Mouse (Mus musculus): Measurements from ENCODE around the gene Cd24a. TPM values are rescaled to one million over a fixed set of nuclear protein-coding genes. Genes with fewer than 3 reads are reported as not detected.

Cd24a gene
- polyA plus RNA-seq, 1 experiment: 348 TPM

DNA sequence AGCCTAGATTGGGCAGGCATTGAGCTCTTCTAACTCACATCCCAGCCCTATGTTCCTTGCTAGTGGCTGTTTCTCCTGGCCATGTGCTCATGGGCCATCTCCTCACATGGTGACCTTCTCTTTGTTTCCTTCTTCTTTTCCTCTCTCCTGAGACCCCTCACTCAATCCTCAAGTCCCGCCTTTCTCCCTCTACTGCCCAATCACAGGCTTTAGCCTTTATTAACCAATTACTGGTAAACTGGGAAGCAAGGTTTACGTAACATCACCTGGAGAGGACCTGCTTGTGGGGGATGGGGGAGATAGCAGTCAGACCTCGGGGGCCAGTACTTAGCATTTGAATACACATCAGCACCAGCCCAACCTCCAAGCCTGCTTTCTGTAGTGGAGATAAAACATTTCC lies 26.7 kb upstream of the Cd24a start:
- TF ChIP-seq TAL1 (IDR thresholded peaks at IDR 0.05; ENCODE audit: low read length) (no peak), GATA1 (IDR thresholded peaks at IDR 0.05; ENCODE audit: low read length) (no peak)

DNA sequence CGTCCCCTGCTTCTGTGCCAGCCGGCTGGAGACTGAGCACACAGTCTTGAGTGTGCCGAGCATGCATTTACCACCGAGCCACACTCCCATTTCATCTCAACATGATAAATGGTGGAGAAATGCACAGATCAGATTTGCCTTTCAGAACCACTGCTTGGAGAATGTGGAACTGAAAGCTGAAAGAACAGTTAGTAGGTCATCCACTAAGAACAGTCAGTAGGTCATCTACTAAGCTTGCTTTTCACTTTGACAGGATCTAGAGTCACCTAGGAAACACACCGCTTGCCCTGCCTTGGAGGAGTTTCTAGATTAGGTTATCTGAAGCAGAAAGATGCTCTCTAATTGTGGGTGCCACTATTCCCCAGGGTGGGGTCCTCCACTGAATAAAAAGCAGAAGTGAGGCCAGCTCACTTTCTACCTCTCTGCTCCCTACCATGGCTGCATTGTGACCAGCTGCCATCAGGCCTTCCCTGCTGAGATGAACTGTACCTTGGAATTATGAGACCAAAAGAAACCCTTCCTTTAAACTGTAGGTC lies 20.4 kb upstream of the Cd24a start:
- no peak for TF ChIP-seq GATA1 (IDR thresholded peaks at IDR 0.05; ENCODE audit: low read length)
- no peak for TF ChIP-seq TAL1 (IDR thresholded peaks at IDR 0.05; ENCODE audit: low read length)
- peaks cover 7% of the 10 kb centered on the region for H3K4me1 ChIP-seq (ENCODE audit: control insufficient read depth)
- H3K36me3 ChIP-seq (ENCODE audit: control insufficient read depth): no peaks in the 10 kb centered on the region
- peaks cover 5% of the 10 kb centered on the region for H3K9me3 ChIP-seq (ENCODE audit: control insufficient read depth, low read length)
- peaks cover 8% of the 10 kb centered on the region for H3K27me3 ChIP-seq (ENCODE audit: control insufficient read depth)
- no peak overlapping the region for H3K4me3 ChIP-seq (replicated peaks)

More for the DNA sequence above, 26.7 kb upstream of the Cd24a start:
- Histone ChIP-seq H3K9me3 (ENCODE audit: control insufficient read depth, low read length) (peaks cover 5% of the 10 kb centered on the region), H3K4me3 (replicated peaks) (no peak overlapping the region), H3K27me3 (ENCODE audit: control insufficient read depth) (no peaks in the 10 kb centered on the region), H3K36me3 (ENCODE audit: control insufficient read depth) (no peaks in the 10 kb centered on the region), H3K4me1 (ENCODE audit: control insufficient read depth) (no peaks in the 10 kb centered on the region)

DNA sequence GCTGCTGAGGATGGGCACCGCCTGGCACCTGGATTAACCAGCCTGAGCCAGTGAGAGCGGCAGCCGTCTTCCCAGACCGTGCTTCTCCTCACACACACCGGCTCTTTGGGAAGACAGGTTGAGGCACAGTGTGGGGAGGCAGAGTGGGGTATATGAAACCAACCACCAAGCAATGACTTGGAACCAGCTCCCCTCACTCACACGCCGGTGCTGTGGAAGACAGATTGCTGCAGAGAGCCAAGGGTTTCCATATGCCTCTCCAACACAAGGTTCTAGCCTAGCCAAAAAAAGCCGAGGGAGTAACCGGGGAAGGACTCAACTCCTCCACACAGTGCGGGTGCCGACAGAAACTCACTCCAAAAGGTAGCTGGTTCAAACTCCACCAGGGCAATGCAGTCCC lies 18.8 kb upstream of the Cd24a start:
- H3K9me3 ChIP-seq (ENCODE audit: control insufficient read depth, low read length): no peaks in the 10 kb centered on the region
- H3K4me3 ChIP-seq (replicated peaks): no peak overlapping the region
- peaks cover 8% of the 10 kb centered on the region for H3K27me3 ChIP-seq (ENCODE audit: control insufficient read depth)
- no peaks in the 10 kb centered on the region for H3K36me3 ChIP-seq (ENCODE audit: control insufficient read depth)
- peaks cover 7% of the 10 kb centered on the region for H3K4me1 ChIP-seq (ENCODE audit: control insufficient read depth)
- TF ChIP-seq TAL1 (IDR thresholded peaks at IDR 0.05; ENCODE audit: low read length): no peak
- no peak for TF ChIP-seq GATA1 (IDR thresholded peaks at IDR 0.05; ENCODE audit: low read length)

DNA sequence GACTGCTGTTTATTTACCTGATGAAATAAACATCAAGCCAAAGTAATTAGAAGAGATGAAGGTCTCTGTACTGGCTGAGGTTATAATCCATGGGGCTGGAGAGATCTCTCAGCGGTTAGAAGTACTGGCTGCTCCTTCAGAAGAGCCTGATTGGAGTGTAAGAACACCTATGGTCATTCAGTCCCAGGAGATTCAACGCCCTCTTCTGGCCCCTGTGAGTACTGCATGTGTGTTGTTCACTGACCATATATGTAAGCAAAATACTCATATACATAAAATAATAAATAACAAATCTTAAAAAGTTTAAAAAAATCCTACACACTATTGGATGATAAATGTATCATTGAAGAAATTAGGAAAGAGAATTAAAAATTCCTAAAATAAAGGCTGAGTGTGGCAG lies 17.3 kb upstream of the Cd24a start:
- peaks cover 8% of the 10 kb centered on the region for H3K27me3 ChIP-seq (ENCODE audit: control insufficient read depth)
- no peak for TF ChIP-seq TAL1 (IDR thresholded peaks at IDR 0.05; ENCODE audit: low read length)
- no peak for TF ChIP-seq GATA1 (IDR thresholded peaks at IDR 0.05; ENCODE audit: low read length)
- H3K4me3 ChIP-seq (replicated peaks): no peak overlapping the region
- no peaks in the 10 kb centered on the region for H3K36me3 ChIP-seq (ENCODE audit: control insufficient read depth)
- H3K9me3 ChIP-seq (ENCODE audit: control insufficient read depth, low read length): no peaks in the 10 kb centered on the region
- peaks cover 7% of the 10 kb centered on the region for H3K4me1 ChIP-seq (ENCODE audit: control insufficient read depth)

DNA sequence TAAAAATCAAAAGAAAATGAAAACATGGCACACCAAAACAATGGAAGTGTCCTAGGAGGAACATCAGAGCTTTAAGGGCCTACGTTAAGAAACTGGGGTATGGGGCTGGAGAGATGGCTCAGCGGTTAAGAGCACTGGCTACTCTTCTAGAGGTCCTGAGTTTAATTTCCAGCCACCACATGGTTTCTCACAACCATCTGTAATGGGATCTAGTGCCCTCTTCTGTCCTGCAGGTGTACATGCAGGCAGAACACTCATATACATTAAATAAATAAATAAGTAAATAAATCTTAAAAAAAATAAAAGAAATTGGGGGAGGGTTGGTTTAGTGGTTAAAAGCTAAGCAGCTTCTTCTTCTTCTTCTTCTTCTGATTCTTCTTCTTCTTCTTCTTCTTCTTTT lies 16.8 kb upstream of the Cd24a start:
- Histone ChIP-seq H3K36me3 (ENCODE audit: control insufficient read depth) (no peaks in the 10 kb centered on the region), H3K27me3 (ENCODE audit: control insufficient read depth) (peaks cover 8% of the 10 kb centered on the region), H3K4me3 (replicated peaks) (no peak overlapping the region), H3K4me1 (ENCODE audit: control insufficient read depth) (peaks cover 7% of the 10 kb centered on the region), H3K9me3 (ENCODE audit: control insufficient read depth, low read length) (no peaks in the 10 kb centered on the region)
- TF ChIP-seq GATA1 (IDR thresholded peaks at IDR 0.05; ENCODE audit: low read length) (no peak), TAL1 (IDR thresholded peaks at IDR 0.05; ENCODE audit: low read length) (no peak)

DNA sequence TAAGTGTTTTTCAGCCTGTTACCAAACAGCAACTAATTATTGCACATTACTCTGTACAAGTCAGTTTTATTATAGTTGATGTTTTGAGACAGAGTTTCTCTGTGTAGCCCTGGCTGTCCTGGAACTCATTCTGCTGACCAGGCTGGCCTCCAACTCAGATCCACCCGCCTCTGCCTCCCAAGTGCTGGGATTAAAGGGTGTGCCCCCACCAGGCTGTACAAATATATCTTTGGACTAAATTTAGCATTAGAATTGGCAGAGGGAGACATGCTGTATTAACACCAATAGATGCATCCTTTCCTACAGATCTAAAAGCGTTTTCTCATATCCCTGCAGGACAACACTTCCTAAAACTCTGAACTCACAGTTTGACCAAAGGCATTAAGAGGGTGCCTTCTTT lies 3.7 kb upstream of the Cd24a start:
- Histone ChIP-seq H3K27me3 (ENCODE audit: control insufficient read depth) (peaks cover 5% of the 10 kb centered on the region; the same call in 1 of the 2 replicates), H3K4me3 (replicated peaks) (no peak overlapping the region), H3K9me3 (ENCODE audit: control insufficient read depth, low read length) (peaks cover 11% of the 10 kb centered on the region), H3K4me1 (ENCODE audit: control insufficient read depth) (peaks cover 41% of the 10 kb centered on the region), H3K36me3 (ENCODE audit: control insufficient read depth) (peaks cover 10% of the 10 kb centered on the region)
- TF ChIP-seq TAL1 (IDR thresholded peaks at IDR 0.05; ENCODE audit: low read length): no peak
- TF ChIP-seq GATA1 (IDR thresholded peaks at IDR 0.05; ENCODE audit: low read length): no peak

DNA sequence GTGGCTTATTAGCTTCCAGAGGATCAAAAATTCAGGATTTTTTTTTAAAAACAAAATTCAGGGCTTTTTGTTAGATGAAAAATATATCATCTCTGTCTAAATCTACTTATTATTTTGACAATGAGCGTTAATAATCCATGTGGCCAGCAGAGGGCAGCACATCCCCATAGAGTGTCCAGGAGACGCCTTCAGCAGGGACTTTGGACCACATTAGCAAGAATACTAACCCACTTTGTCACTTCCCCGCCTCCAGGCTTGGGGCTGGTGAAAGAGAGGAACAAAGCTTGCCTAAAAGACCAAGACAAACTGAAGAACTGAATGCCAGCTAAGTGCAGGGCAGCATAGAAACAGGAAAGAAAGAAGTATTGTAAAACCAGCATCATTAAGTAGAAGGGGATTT lies 3.1 kb upstream of the Cd24a start:
- Histone ChIP-seq H3K27me3 (ENCODE audit: control insufficient read depth) (peaks cover 9% of the 10 kb centered on the region; the same call in 1 of the 2 replicates), H3K4me1 (ENCODE audit: control insufficient read depth) (peaks cover 41% of the 10 kb centered on the region), H3K4me3 (replicated peaks) (no peak overlapping the region), H3K36me3 (ENCODE audit: control insufficient read depth) (peaks cover 16% of the 10 kb centered on the region), H3K9me3 (ENCODE audit: control insufficient read depth, low read length) (peaks cover 11% of the 10 kb centered on the region)
- TF ChIP-seq GATA1 (IDR thresholded peaks at IDR 0.05; ENCODE audit: low read length): no peak
- TF ChIP-seq TAL1 (IDR thresholded peaks at IDR 0.05; ENCODE audit: low read length): no peak

DNA sequence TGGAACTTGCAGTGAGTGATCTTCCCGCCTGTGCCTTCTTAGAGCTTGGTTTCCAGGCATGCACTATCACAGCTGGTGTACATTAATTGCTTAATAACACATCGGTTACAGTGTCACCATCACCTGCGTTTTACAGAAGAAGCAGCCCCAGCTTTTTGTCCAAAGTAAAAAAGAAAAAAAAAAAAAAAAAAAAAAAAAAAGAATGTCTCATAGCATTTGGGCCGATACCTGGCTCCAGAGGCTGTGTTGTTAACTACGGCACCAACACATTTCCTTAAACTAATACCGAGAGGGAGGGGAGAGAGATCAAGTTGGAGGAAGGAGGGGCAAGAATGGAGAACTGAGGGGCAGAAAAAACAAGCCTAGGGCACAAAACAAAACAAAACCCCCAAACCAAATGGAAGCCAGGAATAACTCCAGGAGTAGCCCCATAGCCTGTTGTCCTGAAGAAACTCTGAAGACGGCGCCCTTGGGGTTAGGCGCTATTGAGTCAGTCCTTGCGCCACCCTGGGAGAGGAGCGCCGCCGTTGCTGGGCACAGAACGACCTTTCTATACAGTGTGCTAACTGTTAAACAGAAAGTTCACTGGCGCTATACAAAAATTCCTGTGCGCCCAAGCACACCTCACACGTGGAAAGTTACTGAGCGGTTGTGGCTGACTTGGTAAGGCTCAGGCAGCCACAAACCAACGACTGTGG lies 636 bp upstream of the Cd24a start:
- peaks cover 11% of the 10 kb centered on the region; the same call in 1 of the 2 replicates for H3K27me3 ChIP-seq (ENCODE audit: control insufficient read depth)
- H3K4me3 ChIP-seq (replicated peaks): peak overlapping the region; percentile 70
- H3K9me3 ChIP-seq (ENCODE audit: control insufficient read depth, low read length): peaks cover 6% of the 10 kb centered on the region
- TF ChIP-seq TAL1 (IDR thresholded peaks at IDR 0.05; ENCODE audit: low read length) (no peak), GATA1 (IDR thresholded peaks at IDR 0.05; ENCODE audit: low read length) (no peak)
- H3K36me3 ChIP-seq (ENCODE audit: control insufficient read depth): peaks cover 41% of the 10 kb centered on the region
- peaks cover 54% of the 10 kb centered on the region for H3K4me1 ChIP-seq (ENCODE audit: control insufficient read depth)

DNA sequence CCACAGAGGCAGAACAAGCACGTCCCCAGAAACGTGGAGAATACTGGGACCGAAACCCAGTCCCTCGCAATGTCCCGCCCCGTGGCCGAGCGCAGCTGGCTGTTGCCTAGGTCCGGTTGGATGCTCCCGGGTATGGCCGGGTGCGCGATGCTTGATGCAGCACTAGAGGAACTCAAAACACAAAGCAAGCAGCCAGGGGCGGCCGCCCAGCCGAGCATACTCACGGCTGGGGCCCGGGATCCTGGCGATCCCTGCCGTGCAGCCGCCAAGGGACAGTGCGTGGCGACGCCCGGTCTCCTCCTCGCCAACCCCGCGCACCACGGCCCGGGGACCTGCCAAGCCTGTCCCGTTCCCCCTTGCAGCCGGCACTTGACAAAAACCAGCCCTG lies 276 bp downstream of the Cd24a start:
- H3K9me3 ChIP-seq (ENCODE audit: control insufficient read depth, low read length): peaks cover 6% of the 10 kb centered on the region
- H3K4me3 ChIP-seq (replicated peaks): peak overlapping the region; percentile 70

More for the DNA sequence above, 276 bp downstream of the Cd24a start:
- peaks cover 63% of the 10 kb centered on the region for H3K4me1 ChIP-seq (ENCODE audit: control insufficient read depth)
- peaks cover 50% of the 10 kb centered on the region for H3K36me3 ChIP-seq (ENCODE audit: control insufficient read depth)
- TF ChIP-seq GATA1 (IDR thresholded peaks at IDR 0.05; ENCODE audit: low read length) (no peak), TAL1 (IDR thresholded peaks at IDR 0.05; ENCODE audit: low read length) (no peak)
- H3K27me3 ChIP-seq (ENCODE audit: control insufficient read depth): peaks cover 11% of the 10 kb centered on the region; the same call in 1 of the 2 replicates
